Mouse (Mus musculus) neutrophil, adult 65 days (primary cell): ENCODE measurements around the gene Aqp1. TPM values are rescaled to one million over a fixed set of nuclear protein-coding genes. Genes with fewer than 3 reads are reported as not detected.

Source experiments
- total RNA-seq: library from RNA; stranded (reverse); gene quantifications from 2 replicates; pipeline ENCODE4 v1.2.4, GENCODE M21; 2023

Aqp1 gene
- total RNA-seq = 2.5 and 3.5 TPM in 2 replicates

GRCm38 (mm10) chr6:55335989-55336514, at the start of gene Aqp1:
Gene Aqp1, plus strand, starts transcription at chr6:55336432.

GRCm38 (mm10) chr6:55376076-55376475, 39.8 kb downstream of the Aqp1 start, which contains the start of gene Ghrhr:
Gene Ghrhr, plus strand, starts transcription at chr6:55376295.

Other genes starting within 250 kb of the Aqp1 start
- not detected in 2 replicates for gene Crhr2, start 203.4 kb upstream of the Aqp1 start, total RNA-seq
- gene Inmt, start 161.4 kb upstream of the Aqp1 start, total RNA-seq = not detected in 2 replicates
- 0.23 and 0.51 TPM in 2 replicates for gene Mindy4, start 133.0 kb upstream of the Aqp1 start, total RNA-seq
- not detected in 2 replicates for gene Ghrhr, start 39.9 kb downstream of the Aqp1 start, total RNA-seq
- gene Adcyap1r1, start 115.5 kb downstream of the Aqp1 start, total RNA-seq = not detected in 2 replicates